Mouse (Mus musculus) gastrocnemius, postnatal 25 days (tissue): ENCODE measurements around the gene Sh3bgrl3. TPM values are rescaled to one million over a fixed set of nuclear protein-coding genes. Genes with fewer than 3 reads are reported as not detected.

Source experiments
- DNase-seq: peaks from one replicate; pipeline ENCODE4 v3.0.0; 2022
- total RNA-seq, 2 experiments: library from RNA; stranded (reverse); gene quantifications; 1 replicate in 1 of 2; 2 replicates in 1 of 2; pipeline ENCODE4 v1.2.3; 2021

Sh3bgrl3 gene
- total RNA-seq, 2 experiments from 2014 or later: 19.1 to 26.6 TPM

- no peak for DNase-seq
Observed at GRCm38 (mm10) chr4:134080674-134081073, 47.9 kb downstream of the Sh3bgrl3 start.

GRCm38 (mm10) chr4:134078694-134079093, 49.9 kb downstream of the Sh3bgrl3 start:
- no peak for DNase-seq

Other genes with a start within 250 kb of the Sh3bgrl3 start
- 1 to 10 TPM; 4.0 to 4.3 TPM for gene Rps6ka1, start 241.0 kb downstream of the Sh3bgrl3 start, total RNA-seq
- gene Hmgn2, start 160.1 kb downstream of the Sh3bgrl3 start, total RNA-seq: 10 to 100 TPM; 47.8 to 48.9 TPM
- gene Dhdds, start 127.9 kb downstream of the Sh3bgrl3 start, total RNA-seq: 1 to 10 TPM; 9.5 TPM
- under 1 TPM; 0.24 to 0.49 TPM for gene Lin28a, start 109.9 kb downstream of the Sh3bgrl3 start, total RNA-seq
- not detected for gene Zfp683, start 75.0 kb downstream of the Sh3bgrl3 start, total RNA-seq
- gene Crybg2, start 68.0 kb downstream of the Sh3bgrl3 start, total RNA-seq: not detected
- gene Cd52, start 33.7 kb downstream of the Sh3bgrl3 start, total RNA-seq: 1 to 10 TPM in 1 of 2 experiments, under 1 TPM in 1; 0.61 to 1.2 TPM
- gene Ubxn11, start 26.2 kb downstream of the Sh3bgrl3 start, total RNA-seq: 1 to 10 TPM; 1.0 to 1.3 TPM
- 10 to 100 TPM; 38.9 to 63.2 TPM for gene Cep85, start 58.3 kb upstream of the Sh3bgrl3 start, total RNA-seq
- not detected for gene Gm7534, start 74.2 kb upstream of the Sh3bgrl3 start, total RNA-seq
- gene Catsper4, start 98.6 kb upstream of the Sh3bgrl3 start, total RNA-seq: 1 to 10 TPM; 1.2 to 1.4 TPM
- 10 to 100 TPM; 22.8 to 32.8 TPM for gene Cnksr1, start 109.6 kb upstream of the Sh3bgrl3 start, total RNA-seq
- gene E130218I03Rik, start 114.9 kb upstream of the Sh3bgrl3 start, total RNA-seq: not detected
- gene Zfp593, start 116.8 kb upstream of the Sh3bgrl3 start, total RNA-seq: 1 to 10 TPM; 3.3 to 4.4 TPM
- not detected for gene Gm30191, start 118.1 kb upstream of the Sh3bgrl3 start, total RNA-seq
- gene Grrp1, start 125.3 kb upstream of the Sh3bgrl3 start, total RNA-seq: 1 to 10 TPM; 3.4 TPM
- 1 to 10 TPM; 2.3 to 3.8 TPM for gene Pdik1l, start 159.1 kb upstream of the Sh3bgrl3 start, total RNA-seq
- 100 to 1,000 TPM; 113 to 253 TPM for gene Trim63, start 186.3 kb upstream of the Sh3bgrl3 start, total RNA-seq
- gene Slc30a2, start 214.4 kb upstream of the Sh3bgrl3 start, total RNA-seq: 1 to 10 TPM; 1.4 to 7.2 TPM